Mouse (Mus musculus): ENCODE data around the gene Trnau1ap.

- TF ChIP-seq CTCF (conservative IDR thresholded peaks at IDR 0.05 in 1 of 2, IDR thresholded peaks at IDR 0.05 in 1 of 2; ENCODE audit: low read depth in 2 of 2, low read length in 2 of 2) = no peak
- no peak for TF ChIP-seq SMC3 (IDR thresholded peaks at IDR 0.05; ENCODE audit: low read depth, low read length)
- TF ChIP-seq MAFK (IDR thresholded peaks at IDR 0.05; ENCODE audit: insufficient replicate concordance, low read length) = no peak
- no peak for TF ChIP-seq MAX (IDR thresholded peaks at IDR 0.05; ENCODE audit: low read length)
- TF ChIP-seq POLR2A (IDR thresholded peaks at IDR 0.05; ENCODE audit: low read depth, low read length) = no peak
- no peak for TF ChIP-seq EP300 (IDR thresholded peaks at IDR 0.05; ENCODE audit: low read length)
- TF ChIP-seq KAT2A (IDR thresholded peaks at IDR 0.05; ENCODE audit: insufficient replicate concordance, low read length) = no peak
- TF ChIP-seq USF1 (IDR thresholded peaks at IDR 0.05; ENCODE audit: low read depth, low read length) = no peak
- TF ChIP-seq ZNF384 (IDR thresholded peaks at IDR 0.05; ENCODE audit: low read depth, low read length) = no peak
- no peak for TF ChIP-seq MYC (IDR thresholded peaks at IDR 0.05; ENCODE audit: low read depth, low read length)
- TF ChIP-seq IRF4 (IDR thresholded peaks at IDR 0.05; ENCODE audit: low read depth, low read length) = no peak
- TF ChIP-seq UBTF (IDR thresholded peaks at IDR 0.05; ENCODE audit: low read depth, low read length) = no peak
Measured at GRCm38 (mm10) chr4:132326481-132326880, 2.9 kb downstream of the Trnau1ap start.
